Mouse (Mus musculus) cortical plate, adult 2 months (tissue): ENCODE data around the gene Lix1l. TPM values are rescaled to one million over a fixed set of nuclear protein-coding genes. Genes with fewer than 3 reads are reported as not detected.

Experiments
- H3K27ac ChIP-seq: fragments of 200-500 bp; 2 replicates; pipeline ENCODE4 v1.5.1; 2012; ENCODE audit warnings: low read length, control low read depth, inconsistent platforms; ENCODE audit not compliant: insufficient read depth
- H3K4me1 ChIP-seq: fragments of 200-500 bp; 2 replicates; pipeline ENCODE4 v1.6.1; 2011; ENCODE audit warnings: low read length; ENCODE audit not compliant: control insufficient read depth, insufficient read depth
- H3K4me3 ChIP-seq: fragments of 200-500 bp; 2 replicates; pipeline ENCODE4 v1.5.1; 2011; ENCODE audit warnings: mild to moderate bottlenecking, low read length, control low read depth; ENCODE audit not compliant: insufficient read depth
- CTCF ChIP-seq: fragments of 200-500 bp; IDR thresholded peaks from 2 replicates; pipeline ENCODE4 v1.5.1; 2011; ENCODE audit warnings: mild to moderate bottlenecking, control low read depth, low read length; ENCODE audit not compliant: insufficient read depth; ENCODE audit errors: extremely low read depth
- POLR2A ChIP-seq: fragments of 200-500 bp; IDR thresholded peaks from 2 replicates; pipeline ENCODE4 v1.6.1; 2011; ENCODE audit warnings: mild to moderate bottlenecking, low read length, control low read depth; ENCODE audit not compliant: insufficient read depth; ENCODE audit errors: extremely low read depth
- polyA plus RNA-seq: library from polyadenylated mRNA; depleted of rRNA; stranded (reverse); fragments of >200 nt; gene quantifications from 2 replicates; pipeline ENCODE4 v1.2.3, GENCODE M21; 2012

Lix1l gene
- polyA plus RNA-seq, 1 experiment: 20.9 TPM

- Histone ChIP-seq H3K4me1 (no peaks in the 10 kb centered on the region; the same call in 1 of the 2 replicates), H3K4me3 (peak overlapping the region; percentile 68), H3K27ac (0 out of 2 replicates have a peak overlapping the region, but pooled peaks have one; percentile 5)
- TF ChIP-seq POLR2A (no peak), CTCF (no peak)
These were observed 42.8 kb upstream of the Lix1l start for GRCm38 (mm10) chr3:96558159-96558558.

GRCm38 (mm10) chr3:96558668-96559196, 42.2 kb upstream of the Lix1l start:
- Histone ChIP-seq H3K4me3 (peak overlapping the region; percentile 68), H3K4me1 (no peaks in the 10 kb centered on the region; the same call in 1 of the 2 replicates), H3K27ac (peak overlapping the region; percentile 72; the same call in 1 of the 2 replicates)
- TF ChIP-seq POLR2A (no peak), CTCF (no peak)

GRCm38 (mm10) chr3:96559398-96559910, 41.5 kb upstream of the Lix1l start:
- no peak overlapping the region for H3K27ac ChIP-seq
- no peak for TF ChIP-seq POLR2A
- TF ChIP-seq CTCF: no peak

GRCm38 (mm10) chr3:96559911-96560850, 40.8 kb upstream of the Lix1l start:
- Histone ChIP-seq H3K4me3 (peak overlapping the region; percentile 68), H3K27ac (no peak overlapping the region), H3K4me1 (no peaks in the 10 kb centered on the region; the same call in 1 of the 2 replicates)
- no peak for TF ChIP-seq CTCF
- no peak for TF ChIP-seq POLR2A

More at GRCm38 (mm10) chr3:96559398-96559910, 41.5 kb upstream of the Lix1l start:
- Histone ChIP-seq H3K4me1 (no peaks in the 10 kb centered on the region; the same call in 1 of the 2 replicates), H3K4me3 (peak overlapping the region; percentile 68)

- H3K4me3 ChIP-seq: peak overlapping the region; percentile 68
- TF ChIP-seq CTCF (no peak), POLR2A (no peak)
- no peaks in the 10 kb centered on the region; the same call in 1 of the 2 replicates for H3K4me1 ChIP-seq
- H3K27ac ChIP-seq: peak overlapping the region; percentile 41; the same call in 1 of the 2 replicates
These were observed 39.9 kb upstream of the Lix1l start for GRCm38 (mm10) chr3:96560881-96561668.

GRCm38 (mm10) chr3:96561946-96562681, 38.8 kb upstream of the Lix1l start:
- Histone ChIP-seq H3K27ac (peak overlapping the region; percentile 35; the same call in 1 of the 2 replicates), H3K4me1 (no peaks in the 10 kb centered on the region), H3K4me3 (no peak overlapping the region)
- TF ChIP-seq POLR2A (no peak), CTCF (no peak)

- Histone ChIP-seq H3K4me1 (no peaks in the 10 kb centered on the region), H3K4me3 (no peak overlapping the region), H3K27ac (no peak overlapping the region)
- TF ChIP-seq POLR2A: no peak
These were observed 37.7 kb upstream of the Lix1l start for GRCm38 (mm10) chr3:96563267-96563666.

- peak overlapping the region; percentile 74; the same call in 1 of the 2 replicates for H3K27ac ChIP-seq
These were observed 36.9 kb upstream of the Lix1l start for GRCm38 (mm10) chr3:96563911-96564632.

More at GRCm38 (mm10) chr3:96563911-96564632, 36.9 kb upstream of the Lix1l start:
- Histone ChIP-seq H3K4me3 (no peak overlapping the region), H3K4me1 (no peaks in the 10 kb centered on the region)
- TF ChIP-seq POLR2A (no peak), CTCF (no peak)
